Mouse (Mus musculus) kidney, adult 2 months (tissue): Measurements from ENCODE around the gene Pnmal1.

Experiments used
- CTCF ChIP-seq: fragments of 200-500 bp; conservative IDR thresholded peaks from 2 replicates; pipeline ENCODE4 v1.5.1; 2011; ENCODE audit warnings: low read depth, mild to moderate bottlenecking, control low read depth, low read length, moderate library complexity, mixed read lengths; ENCODE audit not compliant: insufficient read depth, insufficient read length
- POLR2A ChIP-seq: fragments of 200-500 bp; IDR thresholded peaks from one replicate; pipeline ENCODE4 v1.6.1; 2011; ENCODE audit warnings: low read depth, low read length, control low read depth

- no peak for TF ChIP-seq POLR2A
- peak; percentile 91 for TF ChIP-seq CTCF
These were observed 47.8 kb downstream of the Pnmal1 start for GRCm38 (mm10) chr7:17007300-17007699.
